Mouse (Mus musculus): Measurements from ENCODE around the gene Hoxc4. TPM values are rescaled to one million over a fixed set of nuclear protein-coding genes. Genes with fewer than 3 reads are reported as not detected.

Gene Hoxc4
- polyA plus RNA-seq, 1 experiment from 2014 or later = 1.7 TPM

DNA sequence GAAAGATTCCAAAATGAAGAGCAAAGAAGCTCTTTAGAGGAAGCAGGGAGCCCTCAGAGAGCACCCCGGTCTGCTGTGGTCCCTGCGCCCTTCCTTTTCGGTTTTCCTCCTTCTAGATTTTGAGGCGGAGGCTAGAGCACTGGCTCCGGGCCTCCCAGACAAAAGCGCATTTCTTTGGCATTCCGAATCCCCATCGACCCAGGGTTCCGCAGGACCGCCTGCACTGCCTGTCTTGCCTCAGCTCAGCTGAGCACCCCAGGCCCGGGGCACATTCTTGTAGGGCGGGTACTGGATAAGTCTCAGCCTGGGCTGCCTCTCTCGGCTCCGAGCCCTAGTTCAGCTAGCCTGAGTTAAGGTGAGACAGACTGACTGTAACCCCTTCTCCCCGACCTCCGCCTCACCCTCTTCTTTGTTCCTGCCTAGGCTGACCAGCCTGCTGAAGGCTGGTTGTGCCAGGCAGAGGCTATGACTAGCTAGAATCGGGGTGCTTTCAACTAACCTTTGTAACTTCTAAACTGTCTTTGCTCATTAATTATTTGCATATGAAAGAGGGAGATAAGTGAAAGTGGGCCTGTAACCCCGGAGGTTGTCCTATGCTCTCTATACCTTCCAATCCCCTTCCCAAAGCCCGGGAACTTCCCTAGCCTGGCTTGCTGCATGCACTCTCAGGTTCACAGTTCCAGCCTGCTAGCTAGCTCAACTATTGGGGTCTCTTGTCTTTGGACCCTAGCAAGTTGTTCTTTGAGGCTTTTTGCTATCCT, 3.1 kb upstream of the Hoxc4 start:
- no peak overlapping the region for H3K27ac ChIP-seq
- H3K9me3 ChIP-seq = no peaks in the 10 kb centered on the region
- H3K4me3 ChIP-seq = no peak overlapping the region
- no peak overlapping the region for H3K9ac ChIP-seq
- 13% methylated on average over 19 of the region's 19 CpGs for WGBS
- no peaks in the 10 kb centered on the region for H3K36me3 ChIP-seq
- H3K4me2 ChIP-seq = peak overlapping the region; percentile 69; the same call in 1 of the 2 replicates
- H3K4me1 ChIP-seq = peaks cover 37% of the 10 kb centered on the region
- no peak for ATAC-seq (ENCODE audit: insufficient number of reproducible peaks, low FRiP score, low TSS enrichment, low read depth)
- peaks cover 97% of the 10 kb centered on the region for H3K27me3 ChIP-seq

DNA sequence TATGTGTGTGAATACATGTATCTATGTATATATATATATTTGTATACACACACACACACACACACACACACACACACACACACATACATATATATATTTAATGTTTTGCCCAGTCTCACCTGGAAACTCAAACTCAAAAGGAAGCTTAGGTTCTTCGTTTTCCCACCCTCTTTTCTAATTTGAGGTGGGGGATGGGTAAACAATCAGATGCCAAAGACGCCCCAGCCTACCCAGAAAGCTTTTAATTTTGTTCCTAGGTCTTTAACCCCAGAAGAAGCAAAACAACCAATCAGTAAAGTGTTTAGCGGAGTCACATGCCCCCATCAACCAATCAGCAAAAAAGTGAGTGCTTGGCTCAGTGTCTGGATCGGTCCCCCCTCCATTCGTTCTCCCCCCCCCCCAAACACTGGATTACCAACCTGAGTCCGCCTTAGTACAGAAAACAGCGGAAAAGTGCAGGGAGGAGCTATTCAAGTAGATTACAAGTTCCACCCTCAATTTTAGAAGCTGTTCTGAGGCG, 2.2 kb downstream of the Hoxc4 start:
- H3K4me1 ChIP-seq = 0 out of 2 replicates have a peak, but pooled peaks cover under 1% of the 10 kb centered on the region
- WGBS = 12% methylated on average over 8 of the region's 8 CpGs
- no peak overlapping the region for H3K27ac ChIP-seq
- peaks cover 97% of the 10 kb centered on the region for H3K27me3 ChIP-seq
- H3K9ac ChIP-seq = no peak overlapping the region
- no peak for ATAC-seq (ENCODE audit: insufficient number of reproducible peaks, low FRiP score, low TSS enrichment, low read depth)
- H3K9me3 ChIP-seq = no peaks in the 10 kb centered on the region
- H3K4me2 ChIP-seq = no peak overlapping the region
- no peak overlapping the region for H3K4me3 ChIP-seq
- H3K36me3 ChIP-seq = no peaks in the 10 kb centered on the region

DNA sequence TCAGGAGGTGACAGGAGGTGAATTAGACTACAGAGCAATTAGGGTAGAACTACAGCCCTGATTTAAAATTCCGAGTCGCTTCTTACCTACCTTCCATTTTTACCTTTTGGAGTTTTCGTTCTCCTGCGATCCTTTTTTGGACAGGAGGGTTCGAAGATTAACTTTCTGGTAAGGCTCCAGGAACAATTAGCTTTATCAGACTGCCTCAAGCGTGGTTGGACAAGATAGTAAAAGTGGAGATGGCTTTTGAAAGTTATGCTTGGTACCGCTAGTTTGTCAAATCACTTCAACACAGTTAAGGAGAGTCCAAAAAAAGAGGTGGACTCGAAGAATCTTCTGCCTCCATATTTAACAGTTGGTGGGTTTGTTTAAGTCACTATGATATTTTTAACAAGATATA, 2.8 kb downstream of the Hoxc4 start:
- Histone ChIP-seq H3K4me1 (no peaks in the 10 kb centered on the region), H3K4me3 (no peak overlapping the region), H3K36me3 (no peaks in the 10 kb centered on the region), H3K27ac (no peak overlapping the region), H3K27me3 (peaks cover 97% of the 10 kb centered on the region), H3K4me2 (no peak overlapping the region), H3K9me3 (no peaks in the 10 kb centered on the region), H3K9ac (no peak overlapping the region)
- 22% methylated on average over 8 of the region's 8 CpGs for WGBS
- ATAC-seq (ENCODE audit: insufficient number of reproducible peaks, low FRiP score, low TSS enrichment, low read depth) = no peak

DNA sequence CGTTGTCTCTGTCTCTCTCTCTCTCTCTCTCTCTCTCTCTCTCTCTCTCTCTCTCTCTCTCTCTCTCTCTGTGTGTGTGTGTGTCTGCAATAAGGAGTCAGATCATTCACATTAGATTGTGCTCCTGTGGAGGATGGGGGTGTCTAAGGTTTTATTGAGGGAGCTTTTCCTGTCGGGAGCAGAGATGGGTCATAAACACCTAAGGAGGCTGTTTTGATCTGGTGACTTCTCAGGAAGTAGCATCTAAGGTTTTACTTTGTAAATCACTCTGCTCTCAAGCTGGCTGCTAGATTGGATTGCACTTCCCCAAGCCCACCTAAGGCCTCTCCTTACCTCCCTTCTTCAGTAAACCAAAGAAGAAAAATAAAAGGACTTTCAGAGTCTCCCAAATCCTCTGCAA, 5.4 kb downstream of the Hoxc4 start:
- Histone ChIP-seq H3K4me3 (no peak overlapping the region), H3K9ac (no peak overlapping the region), H3K4me1 (peaks cover 10% of the 10 kb centered on the region; the same call in 1 of the 2 replicates), H3K27ac (no peak overlapping the region), H3K36me3 (no peaks in the 10 kb centered on the region), H3K4me2 (no peak overlapping the region), H3K9me3 (no peaks in the 10 kb centered on the region), H3K27me3 (peaks cover 97% of the 10 kb centered on the region)
- no peak for ATAC-seq (ENCODE audit: insufficient number of reproducible peaks, low FRiP score, low TSS enrichment, low read depth)
- WGBS = 14% methylated on average over 2 of the region's 2 CpGs

DNA sequence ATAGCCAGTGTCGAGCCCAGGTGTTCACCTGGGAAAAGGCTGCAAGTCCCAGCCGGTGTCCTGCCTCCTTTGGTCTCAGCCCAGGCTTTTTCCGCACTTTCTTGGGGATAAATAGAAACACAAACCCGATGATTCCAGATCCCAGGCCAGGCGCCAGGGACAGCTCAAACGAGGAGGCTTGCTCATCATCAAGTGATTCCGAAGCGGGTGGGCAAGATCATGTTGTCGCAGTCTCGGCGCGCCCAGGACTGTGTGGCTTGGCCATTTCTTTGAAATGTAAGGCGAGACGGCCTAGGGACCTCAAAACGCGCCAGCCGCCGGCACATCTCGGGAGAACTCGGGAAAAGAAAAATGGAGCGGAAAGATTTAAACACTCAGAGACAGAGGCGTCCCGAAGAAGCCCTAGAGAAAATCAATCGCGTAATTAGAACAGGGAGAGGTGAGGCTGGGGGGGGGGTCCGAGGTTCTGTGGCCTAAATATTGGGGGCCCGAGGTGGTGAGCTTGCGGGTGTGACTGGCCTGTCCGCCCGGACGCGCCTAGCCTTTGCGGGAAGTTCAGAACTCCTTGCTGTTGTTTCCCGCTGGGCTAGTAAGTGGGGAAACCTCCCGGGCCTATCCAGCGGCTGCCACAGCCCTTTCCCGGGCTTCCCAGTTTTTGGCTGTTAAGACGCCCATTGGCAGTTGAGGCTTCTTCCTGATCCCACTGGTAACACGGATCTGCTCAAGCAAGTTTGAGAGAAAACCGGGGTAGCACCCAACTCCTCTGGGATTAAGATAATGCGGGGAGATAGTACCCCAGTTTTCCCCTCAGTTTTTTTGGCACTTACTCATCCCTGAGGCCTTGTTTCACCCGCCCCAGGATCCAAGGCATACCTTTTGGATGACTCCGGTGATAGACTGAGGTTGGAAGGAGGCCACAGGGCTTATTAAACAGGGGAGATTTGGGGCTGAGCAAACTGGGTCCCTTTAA, 8.8 kb downstream of the Hoxc4 start:
- ATAC-seq (ENCODE audit: insufficient number of reproducible peaks, low FRiP score, low TSS enrichment, low read depth) = no peak
- Histone ChIP-seq H3K9me3 (no peaks in the 10 kb centered on the region), H3K9ac (no peak overlapping the region), H3K4me3 (0 out of 2 replicates have a peak overlapping the region, but pooled peaks have one; percentile 8), H3K36me3 (no peaks in the 10 kb centered on the region), H3K27ac (no peak overlapping the region), H3K4me2 (peak overlapping the region; percentile 20; the same call in 1 of the 2 replicates), H3K4me1 (peaks cover 11% of the 10 kb centered on the region), H3K27me3 (peaks cover 93% of the 10 kb centered on the region)
- WGBS = 8% methylated on average over 43 of the region's 43 CpGs

DNA sequence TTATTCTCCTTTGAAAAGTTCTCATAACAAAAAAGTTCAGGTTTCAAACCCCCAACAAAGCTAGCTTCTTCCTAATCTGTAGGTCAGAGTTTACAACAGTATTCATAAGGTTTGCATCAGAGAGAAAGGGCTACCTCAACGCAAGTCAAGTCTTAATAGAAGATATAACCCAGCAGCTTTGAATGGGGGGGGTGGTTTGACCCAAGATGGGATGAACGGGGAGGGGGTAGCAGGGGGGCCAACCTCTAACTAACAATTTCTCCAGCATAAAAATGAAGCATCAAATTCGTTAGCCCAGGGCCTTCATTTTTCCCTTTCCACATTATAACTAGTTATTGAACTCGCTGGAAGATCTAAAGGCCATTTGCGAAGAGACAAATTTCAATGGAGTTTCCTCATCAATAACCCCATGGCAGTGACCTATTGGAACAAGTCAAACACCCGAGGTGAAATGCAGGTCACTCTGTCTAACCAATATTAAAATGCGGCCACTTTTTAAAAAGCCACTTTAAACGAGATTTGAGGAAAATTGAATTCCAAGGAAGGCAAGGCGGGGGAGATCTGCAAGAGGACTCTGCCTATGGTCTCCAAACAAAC, 10.3 kb downstream of the Hoxc4 start:
- Histone ChIP-seq H3K4me2 (no peak overlapping the region), H3K27me3 (peaks cover 90% of the 10 kb centered on the region), H3K27ac (no peak overlapping the region), H3K4me1 (peaks cover 16% of the 10 kb centered on the region), H3K4me3 (no peak overlapping the region), H3K9ac (no peak overlapping the region), H3K36me3 (no peaks in the 10 kb centered on the region), H3K9me3 (no peaks in the 10 kb centered on the region)
- 38% methylated on average over 9 of the region's 9 CpGs for WGBS
- no peak for ATAC-seq (ENCODE audit: insufficient number of reproducible peaks, low FRiP score, low TSS enrichment, low read depth)

DNA sequence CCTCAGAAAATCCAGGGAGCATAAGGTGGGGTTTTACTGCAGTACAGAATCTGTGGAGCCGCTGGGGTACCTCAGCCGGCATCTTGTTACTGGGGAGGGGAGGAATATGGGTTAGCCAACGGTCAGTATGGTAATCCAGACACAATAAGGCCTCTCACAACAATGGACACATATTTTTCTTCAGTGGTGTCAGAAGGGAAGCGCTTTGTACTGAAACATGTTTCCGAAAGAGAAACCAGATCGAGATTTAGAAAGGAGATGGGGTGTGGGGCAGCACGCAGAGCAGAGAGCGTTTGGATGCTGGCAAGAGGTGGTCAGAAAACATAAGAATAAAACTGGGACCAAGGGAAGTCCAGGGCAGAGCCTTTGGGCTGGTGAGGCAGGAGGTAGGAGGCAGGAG, 11.4 kb downstream of the Hoxc4 start:
- no peak overlapping the region for H3K4me2 ChIP-seq
- H3K9me3 ChIP-seq = no peaks in the 10 kb centered on the region
- H3K4me1 ChIP-seq = peaks cover 27% of the 10 kb centered on the region
- peaks cover 90% of the 10 kb centered on the region for H3K27me3 ChIP-seq
- no peak overlapping the region for H3K4me3 ChIP-seq
- no peaks in the 10 kb centered on the region for H3K36me3 ChIP-seq
- 26% methylated on average over 8 of the region's 8 CpGs for WGBS
- no peak overlapping the region for H3K9ac ChIP-seq
- H3K27ac ChIP-seq = no peak overlapping the region
- no peak for ATAC-seq (ENCODE audit: insufficient number of reproducible peaks, low FRiP score, low TSS enrichment, low read depth)

DNA sequence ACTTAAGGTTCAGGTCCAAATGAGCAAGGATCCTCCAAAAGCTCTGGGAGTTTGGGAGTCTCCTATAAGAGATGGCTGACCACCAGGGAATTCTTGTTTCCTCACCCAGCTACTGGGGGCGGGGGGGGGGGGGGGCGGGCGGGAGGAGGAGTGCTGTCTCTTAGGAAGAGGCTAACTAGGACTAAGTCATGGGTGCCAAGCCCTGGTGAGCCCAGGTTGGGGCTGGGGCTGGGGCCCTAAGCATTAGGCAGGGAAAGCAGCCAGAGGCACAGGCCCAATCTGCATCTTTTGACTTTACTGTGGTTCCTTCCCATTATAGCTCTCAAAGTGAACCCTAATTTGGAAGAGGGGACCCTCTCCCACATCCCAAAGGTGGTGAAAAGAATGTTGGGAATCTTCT, 13.4 kb downstream of the Hoxc4 start:
- H3K9ac ChIP-seq = no peak overlapping the region
- ATAC-seq (ENCODE audit: insufficient number of reproducible peaks, low FRiP score, low TSS enrichment, low read depth) = no peak
- H3K36me3 ChIP-seq = no peaks in the 10 kb centered on the region
- H3K4me1 ChIP-seq = peaks cover 26% of the 10 kb centered on the region
- peaks cover 90% of the 10 kb centered on the region for H3K27me3 ChIP-seq
- H3K9me3 ChIP-seq = no peaks in the 10 kb centered on the region
- WGBS = no CpG with 5 or more reads among the region's 3 CpGs
- H3K4me2 ChIP-seq = no peak overlapping the region
- no peak overlapping the region for H3K4me3 ChIP-seq
- no peak overlapping the region for H3K27ac ChIP-seq

DNA sequence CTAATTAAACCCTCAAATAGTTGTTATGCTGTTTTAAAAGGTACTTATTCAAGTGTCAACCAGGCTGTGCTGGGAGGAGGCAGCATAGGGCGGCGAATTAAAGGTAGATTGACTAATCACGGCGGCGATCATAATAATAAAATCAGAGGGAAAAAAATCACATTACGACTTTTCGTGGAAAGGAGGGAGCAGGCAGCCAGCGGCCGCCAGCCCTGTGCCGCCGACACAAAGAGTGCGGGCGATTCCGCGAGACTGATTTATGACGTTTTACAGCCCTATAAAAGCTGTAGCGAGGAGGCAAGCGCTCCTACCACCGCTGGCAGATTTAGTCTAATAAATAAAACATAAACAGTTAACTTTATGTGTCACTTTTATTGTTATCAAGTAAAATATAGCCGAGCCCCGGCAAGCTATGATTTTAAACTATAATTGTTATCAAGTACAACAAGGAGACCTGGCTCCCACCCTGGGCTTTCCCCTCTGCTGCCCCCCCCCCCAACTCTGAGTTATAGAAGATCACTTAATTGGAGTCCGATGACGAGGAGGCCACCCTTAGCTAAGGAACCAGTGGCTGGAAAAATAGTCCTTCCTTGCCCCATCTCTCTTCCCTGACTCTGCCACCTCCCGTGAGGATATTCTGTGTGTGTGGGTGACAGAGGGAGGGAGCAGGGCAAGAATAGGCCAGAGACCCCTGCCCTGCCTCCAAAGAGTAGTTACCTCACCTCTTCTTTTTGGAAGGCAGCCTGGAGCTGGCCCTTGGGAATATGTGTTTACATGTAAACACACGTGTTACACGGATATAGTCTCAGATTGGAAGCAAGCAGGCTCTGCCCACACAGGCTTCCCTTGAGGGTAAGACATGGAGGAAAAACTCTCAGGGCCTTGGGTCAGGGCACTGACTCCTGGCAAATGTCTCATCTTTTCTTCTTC, 14.2 kb downstream of the Hoxc4 start:
- Histone ChIP-seq H3K4me3 (no peak overlapping the region), H3K9ac (no peak overlapping the region), H3K27ac (no peak overlapping the region), H3K4me2 (no peak overlapping the region), H3K27me3 (peaks cover 90% of the 10 kb centered on the region), H3K4me1 (peaks cover 20% of the 10 kb centered on the region), H3K9me3 (no peaks in the 10 kb centered on the region), H3K36me3 (no peaks in the 10 kb centered on the region)
- 4% methylated on average over 26 of the region's 26 CpGs for WGBS
- ATAC-seq (ENCODE audit: insufficient number of reproducible peaks, low FRiP score, low TSS enrichment, low read depth) = no peak

DNA sequence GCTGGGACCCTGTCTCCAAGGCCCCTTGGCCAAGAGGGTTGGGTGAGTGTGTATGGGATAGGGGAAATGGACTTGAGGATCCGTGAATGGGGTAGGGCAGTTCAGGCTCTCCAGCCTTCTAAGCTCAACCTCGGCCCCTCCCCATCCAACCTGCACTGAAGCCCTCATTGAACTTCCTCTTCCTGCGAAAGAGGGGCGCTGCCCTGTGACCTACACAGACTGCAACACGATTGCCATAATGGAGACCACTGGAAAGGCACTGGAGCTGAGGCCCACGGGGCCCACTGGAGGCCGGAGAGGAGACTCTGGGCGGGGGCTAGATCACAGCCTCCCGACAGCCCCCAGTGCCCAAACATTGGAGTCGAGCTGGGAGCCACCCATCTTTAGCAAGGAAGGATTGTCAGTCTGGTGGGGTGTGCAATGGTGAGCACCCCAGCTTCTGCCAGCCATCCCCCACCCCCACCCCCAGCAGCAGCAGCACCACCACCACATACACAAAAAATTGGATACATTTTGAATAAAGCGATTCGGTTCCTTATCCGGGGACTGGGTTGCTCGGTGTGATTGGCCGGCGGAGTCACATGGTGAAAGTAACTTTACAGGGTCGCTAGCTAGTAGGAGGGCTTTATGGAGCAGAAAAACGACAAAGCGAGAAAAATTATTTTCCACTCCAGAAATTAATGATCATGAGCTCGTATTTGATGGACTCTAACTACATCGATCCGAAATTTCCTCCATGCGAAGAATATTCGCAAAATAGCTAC, 15.5 kb downstream of the Hoxc4 start:
- no peak overlapping the region for H3K9ac ChIP-seq

More for the DNA sequence above, 15.5 kb downstream of the Hoxc4 start:
- H3K4me1 ChIP-seq = peaks cover 20% of the 10 kb centered on the region
- H3K9me3 ChIP-seq = no peaks in the 10 kb centered on the region
- H3K4me3 ChIP-seq = peak overlapping the region; percentile 39
- no peaks in the 10 kb centered on the region for H3K36me3 ChIP-seq
- H3K27ac ChIP-seq = no peak overlapping the region
- 7% methylated on average over 24 of the region's 24 CpGs for WGBS
- peaks cover 90% of the 10 kb centered on the region for H3K27me3 ChIP-seq
- peak overlapping the region; percentile 53 for H3K4me2 ChIP-seq
- peak; percentile 10; the same call in 1 of the 2 replicates for ATAC-seq (ENCODE audit: insufficient number of reproducible peaks, low FRiP score, low TSS enrichment, low read depth)

Measured in limb, embryonic 15.5 days (tissue).